Mouse (Mus musculus): ENCODE measurements around the gene Mif.
"Not testable (repeated sequence)": the region's sequence is repeated elsewhere in the genome, so short reads cannot be mapped to it uniquely, and the experiment has no call there.

The Mif gene

DNA sequence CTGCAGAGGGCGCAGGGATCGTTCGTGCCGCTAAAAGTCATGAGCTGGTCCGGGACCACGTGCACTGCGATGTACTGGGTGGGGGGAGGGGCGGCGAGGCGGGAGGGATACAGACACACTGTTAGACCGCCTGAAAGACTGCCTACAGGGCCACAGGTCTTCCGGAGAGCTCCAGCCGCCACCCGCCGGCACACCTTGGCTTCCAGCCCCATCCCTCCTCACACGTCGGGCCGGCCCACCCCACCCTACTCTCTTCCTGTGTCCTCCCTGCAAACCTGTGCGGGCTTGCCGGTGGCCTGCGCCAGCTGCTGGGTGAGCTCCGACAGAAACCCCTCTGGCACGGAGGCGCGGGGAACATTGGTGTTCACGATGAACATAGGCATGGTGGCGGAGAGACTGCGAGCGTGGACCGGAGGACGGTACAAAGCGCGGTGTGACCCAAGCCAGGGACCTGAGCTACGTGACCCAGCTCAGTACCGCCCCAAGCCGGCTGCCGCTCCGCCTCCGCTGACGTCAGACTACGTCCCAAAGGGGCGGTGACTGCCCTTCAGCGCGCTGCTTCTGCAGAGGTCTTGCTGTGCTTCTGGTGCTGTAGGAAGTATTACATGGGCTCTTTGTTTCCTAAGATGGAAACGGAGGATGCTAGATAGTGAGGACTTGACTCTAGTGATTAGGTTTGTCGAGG is at the start of gene Mif:
Gene Mif, minus strand, starts transcription at position 455 of the 685 bp plus-strand sequence.
- peak; percentile 99 for DNase-seq (ENCODE audit: low spot score)

DNA sequence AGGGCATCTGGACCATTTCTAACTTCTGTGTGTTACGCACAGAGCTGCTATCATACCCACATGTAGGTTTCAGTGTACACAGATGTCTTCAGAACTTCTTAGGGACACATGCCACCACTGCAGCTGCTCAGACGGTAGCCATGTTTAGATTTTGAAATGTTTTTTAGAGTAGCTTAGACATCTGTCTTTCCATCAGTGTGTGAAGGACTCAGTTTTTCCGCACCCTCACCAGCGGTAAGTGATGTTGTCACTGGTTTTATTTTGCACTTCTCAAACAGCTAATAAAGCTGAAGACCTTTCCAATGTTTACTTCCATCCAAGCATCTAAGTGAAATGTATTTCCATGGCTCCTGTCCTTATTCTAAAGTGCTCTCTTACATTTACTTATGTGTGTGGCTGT is 46.8 kb upstream of the Mif start:
- DNase-seq (ENCODE audit: low spot score) = no peak

DNA sequence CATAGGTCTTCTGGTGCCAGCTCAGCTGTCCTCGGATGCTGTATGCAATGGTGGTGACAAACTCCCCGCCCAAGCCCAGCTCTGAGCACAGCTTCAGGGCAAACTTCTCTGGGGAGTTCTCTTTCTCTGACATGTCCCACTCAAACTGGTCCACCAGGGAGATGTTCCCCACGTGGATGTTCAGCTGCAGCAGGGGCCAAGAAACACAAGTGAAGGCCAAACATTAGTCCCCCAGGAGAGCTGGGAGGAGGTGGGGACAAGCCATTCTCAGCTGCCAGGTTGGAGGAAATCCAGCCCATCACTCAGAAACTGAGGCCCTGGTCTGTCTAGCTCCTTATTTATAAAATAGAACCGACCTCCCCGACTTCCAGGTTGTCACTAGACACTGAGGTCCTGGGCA is 44.4 kb upstream of the Mif start:
- no peak for DNase-seq (ENCODE audit: low spot score)

DNA sequence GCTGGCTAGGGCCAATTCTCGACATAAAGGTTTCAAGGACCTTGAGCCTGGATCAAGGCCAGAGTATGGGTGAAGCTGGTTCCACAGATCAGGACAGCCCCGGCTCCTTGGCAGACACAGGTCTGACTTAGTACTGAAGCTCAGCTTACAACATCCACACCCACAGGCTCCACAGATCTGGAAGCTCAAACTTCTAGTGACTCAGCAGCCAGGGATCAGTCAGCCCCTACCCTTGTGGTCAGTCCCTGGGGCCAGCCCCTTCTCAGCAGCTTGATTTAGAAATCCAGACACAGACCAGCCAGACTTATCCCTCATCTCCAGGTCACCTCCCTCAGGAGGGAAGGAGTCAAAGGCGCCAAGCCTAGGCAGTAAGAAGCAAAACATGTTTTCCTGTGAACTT is 38.8 kb upstream of the Mif start:
- DNase-seq (ENCODE audit: low spot score) = no peak

DNA sequence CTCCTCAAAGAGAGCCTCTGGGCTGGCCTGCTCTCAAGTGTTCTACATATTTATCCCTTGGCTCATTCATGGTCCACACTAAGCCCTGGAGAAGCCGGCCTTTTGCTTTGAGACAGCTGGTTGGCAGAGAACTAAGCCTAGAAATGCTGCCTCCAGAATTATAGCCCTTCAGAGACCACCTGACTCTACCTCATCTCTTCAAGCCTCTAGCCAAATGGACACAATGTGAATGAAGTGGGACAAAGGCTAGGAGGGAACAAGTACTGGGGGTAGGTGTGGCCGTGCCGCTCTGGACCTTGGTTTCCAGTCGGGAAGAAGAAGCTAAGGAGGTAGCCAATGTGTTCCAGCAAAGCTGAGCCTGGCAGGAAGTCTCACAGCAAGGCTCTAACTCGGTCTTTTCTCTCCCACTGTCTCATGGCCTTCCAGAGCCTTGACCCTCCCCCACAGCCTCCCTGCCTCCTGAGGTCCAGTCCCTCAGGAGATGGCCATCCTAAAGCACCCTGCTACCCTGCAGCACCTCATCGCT is 38.1 kb upstream of the Mif start:
- no peak for DNase-seq (ENCODE audit: low spot score)

DNA sequence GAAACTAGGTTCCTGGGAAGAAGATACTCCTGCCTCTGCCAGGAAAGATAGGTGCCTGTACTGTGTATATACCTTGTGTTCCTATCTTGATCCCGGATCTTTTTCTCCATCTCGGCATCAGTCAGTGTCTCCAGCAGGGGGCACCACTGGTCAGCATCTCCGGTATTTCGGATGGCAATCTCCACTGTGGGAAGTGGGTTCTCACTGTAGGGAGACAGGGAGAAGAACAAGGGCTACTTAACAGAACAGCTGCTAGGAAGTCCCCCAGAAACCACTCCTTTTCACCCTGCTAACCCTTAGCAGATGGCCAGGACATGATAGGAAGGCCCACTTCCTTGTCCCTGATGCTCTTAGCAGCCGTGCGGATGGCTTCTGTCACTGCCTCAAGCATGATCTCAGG is 37.3 kb upstream of the Mif start:
- peak; percentile 75 for DNase-seq (ENCODE audit: low spot score)

DNA sequence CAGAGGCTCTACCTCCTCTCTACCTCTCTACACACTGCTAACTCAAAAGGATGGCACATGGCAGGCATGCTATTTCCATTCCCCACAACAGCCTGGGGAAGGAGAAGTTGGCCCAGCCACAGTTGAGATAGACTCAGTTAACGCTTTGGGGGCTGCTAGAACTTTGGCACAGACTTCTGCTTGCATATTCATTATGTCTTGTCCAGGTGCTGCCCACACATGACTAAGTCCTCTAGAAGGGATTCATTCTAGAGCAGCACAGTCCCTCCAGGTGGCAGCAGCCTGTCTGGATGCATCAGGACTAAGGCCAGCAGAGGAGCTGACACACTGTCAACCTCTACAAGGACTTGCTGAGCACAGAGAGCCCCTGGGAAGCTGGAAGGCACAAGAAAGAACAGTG is 36.2 kb upstream of the Mif start:
- no peak for DNase-seq (ENCODE audit: low spot score)

DNA sequence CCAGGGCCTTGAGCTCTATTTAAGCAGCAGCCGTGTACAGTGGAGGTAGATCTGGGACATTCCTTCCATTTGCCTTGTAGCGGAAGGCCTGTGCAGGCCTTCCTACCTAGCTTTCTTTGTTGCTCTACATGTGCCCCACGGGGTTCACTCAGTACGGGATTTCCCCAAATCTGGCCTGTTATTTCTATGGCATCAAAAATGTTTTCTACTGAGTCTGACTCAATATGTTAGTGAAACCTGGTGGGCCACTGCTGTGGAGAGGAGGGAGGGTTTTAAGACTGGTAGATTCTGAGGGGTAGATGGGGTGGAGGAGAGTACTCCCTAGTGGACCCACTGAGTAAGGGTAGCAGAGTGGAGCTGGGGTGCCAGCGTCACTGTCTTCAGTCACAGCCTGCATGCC is 35.7 kb upstream of the Mif start:
- DNase-seq (ENCODE audit: low spot score) = no peak

DNA sequence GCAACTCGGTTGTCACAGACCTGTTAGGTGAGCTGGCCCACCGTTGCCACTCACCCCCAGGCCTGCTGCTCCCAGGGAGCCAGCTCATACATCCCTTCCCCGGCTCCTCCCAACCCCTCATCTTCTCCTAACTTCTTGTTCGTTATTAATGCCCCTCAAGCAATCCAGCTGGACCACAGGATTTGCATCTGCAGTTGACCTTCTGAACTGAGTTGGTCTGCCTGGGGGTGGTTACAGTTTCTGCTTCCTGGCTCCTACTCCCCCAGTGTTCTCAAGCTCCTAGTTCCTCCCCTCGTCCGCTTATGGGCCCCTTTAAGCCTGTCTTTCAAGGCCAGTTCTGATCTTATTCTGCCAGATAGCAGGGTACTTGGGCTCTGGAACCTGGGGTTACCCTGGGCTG is 34.6 kb upstream of the Mif start:
- no peak for DNase-seq (ENCODE audit: low spot score)

DNA sequence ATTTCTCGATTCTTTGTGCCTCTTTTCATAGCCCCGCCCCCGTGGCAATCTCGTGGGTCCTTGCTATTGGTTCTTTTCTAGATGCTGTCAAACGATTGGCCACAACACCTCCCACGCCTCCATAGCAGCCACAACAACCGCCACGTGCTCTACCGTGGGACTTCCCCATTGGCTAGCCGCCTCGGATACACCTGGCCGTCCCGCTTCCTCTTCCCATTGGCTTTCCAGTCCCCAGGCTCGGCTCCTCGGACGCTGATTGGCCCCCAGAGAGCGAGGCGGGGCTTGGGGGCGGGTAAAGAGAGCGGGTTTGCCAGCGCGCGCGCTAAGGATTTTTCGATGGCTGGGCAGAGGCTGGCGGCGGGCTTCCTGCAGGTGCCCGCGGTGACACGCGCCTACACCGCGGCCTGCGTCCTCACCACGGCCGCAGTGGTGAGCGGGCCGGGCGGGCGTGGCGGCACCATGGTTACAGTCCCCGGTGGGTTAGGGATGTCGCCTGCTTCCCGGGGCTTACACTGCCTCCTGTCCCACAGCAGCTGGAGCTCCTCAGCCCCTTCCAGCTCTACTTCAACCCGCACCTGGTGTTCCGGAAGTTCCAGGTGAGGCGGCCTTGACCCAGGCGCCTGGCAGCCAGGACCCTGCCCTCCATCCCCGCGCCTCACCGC is 33.2 kb upstream of the Mif start, which contains the start of gene Derl3:
Gene Derl3, plus strand, starts transcription at position 325 of the 662 bp plus-strand sequence.
- DNase-seq (ENCODE audit: low spot score) = peak; percentile 98

DNA sequence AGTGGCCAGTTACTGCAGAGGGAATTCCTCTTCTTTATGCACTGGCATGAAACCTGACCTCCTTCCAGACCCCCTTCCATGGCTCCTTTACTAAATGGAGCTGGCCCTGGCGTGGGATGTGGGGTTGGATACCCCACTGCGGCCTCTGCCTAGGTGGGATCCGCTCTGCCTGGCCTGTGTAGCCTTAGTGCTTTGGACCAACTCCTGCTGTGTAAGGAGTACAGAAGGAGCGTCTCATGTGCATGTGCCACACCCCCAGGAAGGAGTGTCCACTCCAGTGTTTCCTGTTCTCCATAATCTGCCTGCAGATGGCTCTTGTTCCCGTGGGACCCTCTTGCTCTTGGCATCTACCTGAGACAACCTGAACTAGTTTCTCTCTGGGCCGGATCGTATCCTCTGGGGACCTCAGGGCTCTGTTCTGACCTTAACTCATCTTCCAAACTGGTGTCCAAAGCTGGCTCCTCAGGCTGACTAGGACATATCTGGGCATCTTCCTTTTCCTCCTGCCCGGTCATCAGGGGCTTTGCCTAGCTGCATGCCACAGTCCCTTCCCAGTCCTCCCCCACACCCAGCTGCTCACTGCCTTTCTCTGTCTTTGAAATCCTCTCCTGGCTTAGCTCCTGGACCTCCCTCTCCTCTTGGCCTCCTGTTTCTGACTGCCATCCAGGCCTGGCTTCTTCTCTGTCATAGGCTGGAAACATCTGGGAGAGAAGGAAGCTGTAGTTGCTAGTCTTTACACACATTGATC is 29.5 kb upstream of the Mif start:
- DNase-seq (ENCODE audit: low spot score) = peak; percentile 33

DNA sequence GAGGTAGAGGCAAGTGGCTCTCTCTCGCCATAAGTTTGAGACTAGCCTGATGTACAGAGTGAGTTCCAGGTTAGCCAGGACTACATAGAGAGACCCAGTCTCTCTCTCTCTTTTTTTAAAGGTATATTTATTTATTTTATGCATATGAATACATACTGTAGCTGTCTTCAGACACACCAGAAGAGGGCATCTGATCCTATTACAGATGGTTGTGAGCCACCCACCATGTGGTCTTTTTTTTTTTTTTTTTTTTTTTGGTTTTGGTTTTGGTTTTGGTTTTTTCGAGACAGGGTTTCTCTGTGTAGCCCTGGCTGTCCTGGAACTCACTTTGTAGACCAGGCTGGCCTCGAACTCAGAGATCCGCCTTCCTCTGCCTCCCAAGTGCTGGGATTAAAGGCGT is 27.5 kb upstream of the Mif start:
- not testable (repeated sequence) for DNase-seq (ENCODE audit: low spot score)

DNA sequence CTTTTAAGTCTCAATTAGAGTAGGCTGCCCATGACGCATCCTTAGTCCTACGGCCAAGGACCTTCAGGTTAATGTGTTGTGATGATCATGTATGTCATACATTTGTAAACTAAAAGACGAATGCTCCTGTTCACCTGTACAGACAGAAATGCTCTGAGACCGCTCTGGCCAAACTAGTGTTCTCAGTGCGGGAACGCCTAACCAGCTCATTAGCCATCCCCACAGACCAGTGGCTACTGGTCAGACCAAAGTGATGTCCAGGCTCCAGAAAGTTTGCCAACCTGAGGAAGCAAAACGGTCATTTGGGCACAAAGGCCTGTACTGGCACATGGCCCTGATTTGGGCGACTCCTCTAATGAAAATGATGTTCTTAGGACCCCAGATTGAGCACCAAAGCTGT is 24.7 kb upstream of the Mif start:
- DNase-seq (ENCODE audit: low spot score) = no peak

DNA sequence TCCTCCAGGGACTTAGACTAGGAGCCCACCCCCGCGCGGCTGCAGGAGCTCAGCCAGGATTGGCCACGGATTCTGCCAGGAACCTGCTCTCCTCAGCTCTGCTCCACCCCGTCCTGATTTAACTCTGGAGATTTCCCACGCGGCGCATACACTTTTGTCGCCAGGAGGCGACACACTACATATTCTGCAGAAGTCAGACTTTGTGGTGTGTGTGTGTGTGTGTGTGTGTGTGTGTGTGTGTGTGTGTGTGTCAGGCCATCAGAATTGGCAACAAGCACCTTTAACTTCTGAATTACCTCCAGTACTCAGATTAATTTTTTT is 23.2 kb upstream of the Mif start:
- DNase-seq (ENCODE audit: low spot score) = peak; percentile 75

DNA sequence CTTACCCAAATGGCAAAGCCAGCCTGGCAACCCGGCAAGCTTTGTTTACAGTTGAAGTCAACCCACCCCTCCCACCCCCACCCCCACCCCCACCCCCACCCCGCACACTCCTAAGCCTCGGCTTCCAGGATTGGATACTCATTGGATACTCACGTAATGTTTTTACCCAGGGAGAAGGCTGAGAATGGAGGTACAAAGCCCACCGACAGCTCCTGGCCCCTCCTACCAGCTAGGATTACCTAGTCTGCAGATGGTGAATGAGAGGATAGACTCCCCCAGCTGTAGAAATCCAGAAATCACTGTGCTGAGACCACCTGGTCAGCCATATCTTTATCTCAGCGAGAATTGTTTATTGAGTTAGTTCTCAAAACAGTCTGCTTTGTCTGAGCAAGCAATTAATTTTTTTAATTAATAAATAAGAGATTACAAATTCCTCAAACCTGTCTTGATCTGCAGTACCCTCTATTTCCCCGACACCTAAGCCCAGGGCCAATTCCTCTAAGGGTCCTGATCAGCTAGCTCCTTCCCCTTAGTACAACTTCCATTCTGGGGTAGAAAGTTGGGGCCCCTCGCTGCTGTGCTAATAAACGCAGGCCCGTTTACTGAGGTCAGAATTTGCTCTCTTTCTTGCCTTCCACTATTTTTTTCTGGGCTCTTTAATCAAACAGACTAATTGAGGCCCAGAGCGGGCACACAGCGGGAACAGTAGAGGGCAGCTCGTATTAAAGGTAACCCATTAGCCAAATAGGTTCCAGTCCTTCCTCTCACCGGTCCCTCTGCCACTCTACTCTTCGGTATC is 22.6 kb upstream of the Mif start:
- peak; percentile 51 for DNase-seq (ENCODE audit: low spot score)

DNA sequence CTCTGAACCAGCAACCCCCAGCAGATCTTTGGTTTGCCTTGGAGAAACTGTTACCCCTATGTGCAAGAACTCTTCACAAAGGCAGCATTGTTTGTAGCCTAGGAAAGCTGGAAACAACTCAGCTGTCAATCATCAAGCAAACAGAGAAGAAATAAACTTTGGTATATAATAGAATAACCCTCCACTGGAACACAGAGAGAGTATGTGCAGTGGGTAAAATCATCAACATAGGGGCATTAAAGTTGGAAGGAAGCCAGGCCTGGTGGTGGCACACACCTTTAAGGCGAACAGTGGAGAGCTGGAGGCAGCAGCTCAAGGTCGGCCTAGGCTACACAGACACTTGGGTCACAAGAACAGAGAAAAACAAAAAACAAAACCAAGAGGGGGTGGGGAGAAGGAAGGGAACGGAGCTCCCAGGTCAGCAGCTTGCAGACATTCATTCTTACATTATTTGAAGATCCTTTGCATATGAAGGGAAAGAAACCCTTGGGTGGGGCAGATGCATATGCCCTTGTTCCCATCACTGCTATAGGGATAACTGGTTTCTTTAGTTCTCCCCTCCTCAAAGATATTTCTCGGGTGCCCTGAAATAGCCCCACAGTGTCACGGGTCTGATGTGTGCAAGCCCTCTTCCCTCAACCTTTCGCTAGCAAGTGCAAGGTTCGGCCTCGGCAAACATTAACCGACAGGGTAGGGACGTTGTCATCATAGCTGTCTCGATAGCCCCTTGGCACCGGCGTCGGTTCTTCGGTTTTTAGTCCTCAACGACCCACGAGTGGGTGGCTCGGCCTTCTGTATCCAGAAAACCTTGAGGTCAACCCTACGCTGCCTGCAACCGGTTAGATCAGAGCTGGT is 21.8 kb upstream of the Mif start:
- DNase-seq (ENCODE audit: low spot score) = no peak

DNA sequence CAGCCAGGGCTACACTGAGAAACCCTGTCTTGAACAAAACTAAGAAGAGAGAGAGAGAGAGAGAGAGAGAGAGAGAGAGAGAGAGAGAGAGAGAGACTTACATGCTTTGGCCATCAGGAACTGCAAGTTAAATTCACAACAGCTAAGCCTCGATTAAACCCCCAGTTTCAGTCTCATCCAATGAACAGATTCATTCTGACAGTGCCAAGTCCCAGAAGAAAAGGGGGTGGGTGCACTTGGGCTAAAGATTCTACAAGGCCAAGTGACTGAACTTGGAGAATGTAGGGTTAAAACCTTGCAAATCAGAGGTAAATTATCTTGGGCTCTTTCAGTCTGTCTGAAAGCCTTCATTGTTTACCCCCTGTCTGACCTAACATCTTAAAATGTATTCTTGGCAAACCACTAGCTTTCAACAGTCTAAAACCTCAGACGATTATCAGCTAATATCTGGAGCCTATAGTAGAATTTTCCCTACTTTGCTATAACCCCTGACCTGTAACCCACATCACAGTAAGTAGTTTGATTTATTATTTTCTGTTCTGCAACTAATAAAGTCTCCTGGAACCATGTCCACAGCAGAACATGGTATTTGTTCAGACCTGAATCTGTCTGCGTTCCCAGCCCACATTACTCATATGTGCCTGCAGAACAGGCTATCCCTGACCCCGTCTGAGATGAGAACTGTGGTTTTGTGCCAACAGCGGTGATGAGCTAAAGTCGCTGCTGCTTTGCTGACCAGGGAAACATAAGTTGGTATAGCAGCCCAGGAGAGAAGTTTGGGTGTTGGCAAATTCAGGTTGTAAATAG is 20.9 kb upstream of the Mif start:
- DNase-seq (ENCODE audit: low spot score) = no peak

DNA sequence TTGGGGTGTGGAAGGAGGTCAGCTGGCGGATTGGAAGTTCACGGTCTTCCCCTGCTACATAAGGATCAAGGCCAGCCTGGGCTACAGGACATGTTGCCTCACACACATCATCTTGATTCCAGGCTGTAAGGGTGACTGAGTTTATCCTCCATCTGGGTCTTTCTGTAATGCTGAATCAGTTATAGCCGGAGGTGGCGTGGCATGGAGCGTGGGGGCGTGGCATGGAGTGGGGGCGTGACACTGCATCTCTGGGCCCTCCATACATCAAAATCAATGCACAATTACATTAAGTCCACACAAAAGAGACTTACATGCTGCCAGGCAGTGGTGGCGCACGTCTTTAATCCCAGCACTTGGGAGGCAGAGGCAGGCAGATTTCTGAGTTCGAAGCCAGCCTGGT is 20.3 kb upstream of the Mif start:
- DNase-seq (ENCODE audit: low spot score) = no peak

DNA sequence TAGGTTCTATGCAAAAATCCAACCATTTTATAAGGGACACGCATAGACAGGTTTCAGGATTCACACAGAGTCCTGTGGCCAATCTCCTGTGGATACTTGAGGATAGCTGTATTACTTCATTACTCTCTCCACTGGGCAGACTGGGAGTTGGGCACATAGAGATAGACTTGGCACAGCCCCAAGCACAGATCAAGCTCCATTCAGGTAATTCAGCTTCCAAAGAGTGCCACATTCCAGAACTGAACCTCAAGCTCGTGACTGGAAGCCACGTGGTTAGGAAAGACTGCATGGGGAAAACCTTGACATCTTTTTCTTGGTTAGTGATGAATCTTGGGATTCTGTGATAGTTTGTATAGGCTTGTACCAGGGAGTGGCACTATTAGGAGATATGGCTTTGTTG is 18.8 kb upstream of the Mif start:
- DNase-seq (ENCODE audit: low spot score) = no peak

DNA sequence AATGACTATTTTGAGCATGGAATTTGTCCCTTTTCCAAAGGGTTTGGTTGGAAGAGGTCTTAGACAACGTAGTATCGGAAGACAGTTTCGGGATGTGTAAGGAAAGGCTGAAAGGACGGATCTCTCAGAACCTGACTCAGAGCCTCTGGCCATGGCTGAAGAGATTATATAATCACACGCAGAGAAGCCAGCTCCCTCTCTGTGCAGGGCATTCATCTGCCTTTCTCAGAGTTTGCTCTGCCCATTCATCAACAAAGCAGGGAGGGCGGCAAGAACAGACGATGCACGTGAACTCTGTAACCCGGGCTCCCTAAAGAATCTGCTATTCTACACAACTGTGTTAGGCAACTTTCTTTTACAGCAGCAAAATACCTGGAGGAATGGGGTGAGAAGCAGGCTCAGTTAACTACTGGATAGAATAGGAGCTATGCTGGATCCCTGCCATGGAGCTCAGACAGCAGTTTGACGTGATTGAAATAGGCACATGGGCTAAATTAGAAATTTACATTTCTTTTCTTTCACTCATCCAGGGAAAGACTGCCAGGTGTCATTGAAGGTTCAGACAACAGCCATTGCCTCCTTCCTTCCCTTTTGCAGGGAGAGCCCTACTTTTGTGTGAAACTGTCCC is 13.6 kb upstream of the Mif start:
- DNase-seq (ENCODE audit: low spot score) = peak; percentile 53
